Mouse (Mus musculus) spleen, adult 2 months (tissue): ENCODE measurements around the gene Smap2.

Source experiments
- CTCF ChIP-seq: fragments of 200-500 bp; IDR thresholded peaks from 2 replicates; pipeline ENCODE4 v1.5.1; 2011; ENCODE audit warnings: mild to moderate bottlenecking, inconsistent platforms; ENCODE audit not compliant: insufficient read depth, insufficient read length, insufficient replicate concordance; ENCODE audit errors: extremely low read depth
- POLR2A ChIP-seq: fragments of 200-500 bp; IDR thresholded peaks from 2 replicates; pipeline ENCODE4 v1.6.1; 2011; ENCODE audit warnings: low read depth, low read length, inconsistent platforms

DNA sequence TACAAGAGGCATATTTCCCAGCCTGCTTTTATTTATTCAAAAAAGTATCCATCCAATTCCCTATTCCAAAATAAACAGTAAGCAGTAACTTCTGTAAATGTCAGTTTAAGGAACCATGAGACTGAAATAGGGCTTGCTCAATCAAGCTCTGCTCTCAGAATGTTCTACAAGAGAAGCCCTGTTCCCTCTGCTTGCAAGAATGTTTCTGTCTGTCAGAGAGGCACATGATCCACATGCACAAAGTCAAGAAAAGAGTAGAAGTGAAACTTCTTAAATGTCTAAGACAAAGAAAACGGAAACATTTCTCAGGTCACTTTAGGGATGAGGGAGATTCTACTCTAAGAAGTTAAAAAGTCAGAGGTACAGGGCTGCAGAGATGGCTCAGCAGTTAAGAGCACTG lies 24.0 kb downstream of the Smap2 start:
- TF ChIP-seq CTCF (no peak), POLR2A (no peak)
